Mouse (Mus musculus): ENCODE data around the gene Pou1f1.

- no peak for TF ChIP-seq CTCF (IDR thresholded peaks at IDR 0.05; ENCODE audit: borderline replicate concordance, insufficient read depth, low read depth, low read length)
- no peak for TF ChIP-seq POLR2A (IDR thresholded peaks at IDR 0.05; ENCODE audit: borderline replicate concordance, insufficient read depth, low read length)
Observed at GRCm38 (mm10) chr16:65564306-65564705, 44.0 kb downstream of the Pou1f1 start.
